Mouse (Mus musculus) G1E (cell line): ENCODE measurements around the gene Dact2.

Experiments used
- CTCF ChIP-seq: IDR thresholded peaks from 2 replicates; pipeline ENCODE4 v1.5.1; 2012; ENCODE audit warnings: low read depth, low read length, inconsistent platforms, mixed read lengths
- GATA1 ChIP-seq: IDR thresholded peaks from 2 replicates; pipeline ENCODE4 v1.6.1; 2012; ENCODE audit warnings: borderline replicate concordance, low read length, inconsistent platforms, mixed read lengths
- GATA2 ChIP-seq: IDR thresholded peaks from 2 replicates; pipeline ENCODE4 v1.6.1; 2012; ENCODE audit warnings: low read depth, low read length, inconsistent platforms, borderline replicate concordance
- TAL1 ChIP-seq: conservative IDR thresholded peaks from 2 replicates; pipeline ENCODE4 v1.6.1; 2012; ENCODE audit warnings: low read depth, low read length, inconsistent platforms, mixed read lengths

DNA sequence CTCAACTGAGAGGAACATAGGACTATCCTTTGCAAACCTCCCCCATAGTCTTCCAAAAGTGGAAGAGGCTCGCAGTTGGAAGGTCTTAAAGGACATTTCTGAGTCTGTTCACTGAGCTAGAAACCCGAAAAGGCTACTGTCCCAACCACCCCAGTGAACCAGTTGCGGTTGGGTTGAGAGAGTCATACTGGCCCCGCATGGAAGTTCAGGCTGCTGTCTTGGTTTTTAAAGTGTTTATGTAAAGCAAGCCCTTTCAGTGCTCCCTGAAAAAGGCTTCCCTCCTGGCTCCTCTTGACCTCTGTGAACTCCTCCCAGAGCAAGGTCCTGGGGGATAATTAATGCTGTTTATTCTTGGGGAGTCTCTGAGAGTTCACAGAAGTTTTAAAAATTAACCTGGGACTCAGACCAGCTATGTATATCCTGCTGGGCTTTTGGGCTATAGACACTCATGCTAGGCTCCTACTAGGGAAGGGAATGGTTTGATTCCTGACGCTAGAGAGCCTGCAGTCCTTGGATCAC lies 33.1 kb downstream of the Dact2 start:
- TF ChIP-seq TAL1 (no peak), CTCF (no peak), GATA1 (no peak), GATA2 (no peak)
